Mouse (Mus musculus) ES-Bruce4 (cell line): ENCODE data around the gene Akna. TPM values are rescaled to one million over a fixed set of nuclear protein-coding genes. Genes with fewer than 3 reads are reported as not detected.

Experiments
- H3K27ac ChIP-seq: 2 replicates; pipeline ENCODE4 v1.5.1; 2012; ENCODE audit warnings: low read length, inconsistent platforms; ENCODE audit not compliant: insufficient read depth
- H3K27me3 ChIP-seq: 2 replicates; pipeline ENCODE4 v1.6.1; 2012; ENCODE audit warnings: mild to moderate bottlenecking, low read length, inconsistent platforms; ENCODE audit not compliant: control insufficient read depth, poor library complexity, insufficient read depth, severe bottlenecking
- H3K36me3 ChIP-seq: 2 replicates; pipeline ENCODE4 v1.6.1; 2012; ENCODE audit warnings: inconsistent platforms, mild to moderate bottlenecking, low read length, moderate library complexity; ENCODE audit not compliant: control insufficient read depth, poor library complexity, insufficient read depth, severe bottlenecking
- H3K4me1 ChIP-seq: one replicate; pipeline ENCODE4 v1.8.1; 2011; ENCODE audit warnings: low read length; ENCODE audit not compliant: control insufficient read depth, insufficient read depth
- H3K4me3 ChIP-seq: 2 replicates; pipeline ENCODE4 v1.5.1; 2011; ENCODE audit warnings: low read depth, mild to moderate bottlenecking, low read length
- H3K9ac ChIP-seq: 2 replicates; pipeline ENCODE4 v1.6.1; 2012; ENCODE audit warnings: low read depth, mild to moderate bottlenecking, inconsistent platforms; ENCODE audit not compliant: poor library complexity, severe bottlenecking
- H3K9me3 ChIP-seq: replicated peaks from 2 replicates; pipeline ENCODE4 v1.6.1; 2012; ENCODE audit warnings: mild to moderate bottlenecking, low read length, inconsistent platforms; ENCODE audit not compliant: control insufficient read depth, poor library complexity, insufficient read depth, severe bottlenecking
- CTCF ChIP-seq: IDR thresholded peaks from one replicate; pipeline ENCODE4 v1.8.1; 2011; ENCODE audit warnings: low read depth, low read length
- EP300 ChIP-seq: IDR thresholded peaks from 2 replicates; pipeline ENCODE4 v1.6.1; 2011; ENCODE audit warnings: low read depth, low read length; ENCODE audit not compliant: insufficient read depth
- POLR2A ChIP-seq: IDR thresholded peaks from one replicate; pipeline ENCODE4 v1.8.1; 2011; ENCODE audit warnings: low read length; ENCODE audit not compliant: insufficient read depth
- polyA plus RNA-seq: library from polyadenylated mRNA; stranded (reverse); fragments of >200 nt; gene quantifications from 2 replicates; pipeline ENCODE4 v1.2.4, GENCODE M21; 2011; ENCODE audit warnings: low read depth; ENCODE audit not compliant: missing spikeins, insufficient read depth, insufficient read length

Gene Akna
- polyA plus RNA-seq, 1 experiment = 4.0 TPM

DNA sequence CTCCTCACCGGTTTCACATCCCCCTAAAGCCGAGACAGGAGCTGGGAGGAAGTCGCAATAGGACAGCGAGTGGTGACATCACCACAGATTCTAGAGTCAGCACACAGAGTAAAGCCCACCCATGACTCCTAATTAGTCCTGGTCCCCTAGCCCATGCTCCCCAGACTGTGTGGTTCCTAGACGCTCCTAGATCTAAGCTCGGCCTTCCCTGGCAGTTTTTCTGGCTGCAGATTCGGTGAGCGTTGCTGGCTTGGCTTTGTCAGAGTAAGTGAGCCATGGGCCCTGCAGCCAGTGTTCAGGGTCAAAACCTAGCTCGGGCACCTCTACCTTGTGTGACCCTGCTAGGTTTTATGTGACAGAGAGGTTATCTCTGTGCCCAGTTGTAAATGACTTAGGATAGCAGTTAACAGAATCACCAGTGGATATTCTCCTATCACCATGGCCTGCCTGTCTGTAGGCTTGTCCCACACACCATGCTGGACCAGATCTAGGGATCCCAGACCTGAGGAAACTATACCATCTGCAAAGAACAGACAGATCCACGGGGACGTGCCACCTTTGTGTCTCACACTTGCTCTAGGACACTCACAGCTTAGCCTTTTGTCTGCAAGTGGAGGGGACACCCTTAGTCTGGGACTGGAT is 13.1 kb downstream of the Akna start:
- Histone ChIP-seq H3K36me3 (no peaks in the 10 kb centered on the region), H3K4me1 (peaks cover 3% of the 10 kb centered on the region), H3K9me3 (no peaks in the 10 kb centered on the region), H3K27me3 (no peaks in the 10 kb centered on the region), H3K4me3 (no peak overlapping the region), H3K9ac (no peak overlapping the region), H3K27ac (no peak overlapping the region)
- no peak for TF ChIP-seq EP300
- TF ChIP-seq POLR2A = no peak
- no peak for TF ChIP-seq CTCF

DNA sequence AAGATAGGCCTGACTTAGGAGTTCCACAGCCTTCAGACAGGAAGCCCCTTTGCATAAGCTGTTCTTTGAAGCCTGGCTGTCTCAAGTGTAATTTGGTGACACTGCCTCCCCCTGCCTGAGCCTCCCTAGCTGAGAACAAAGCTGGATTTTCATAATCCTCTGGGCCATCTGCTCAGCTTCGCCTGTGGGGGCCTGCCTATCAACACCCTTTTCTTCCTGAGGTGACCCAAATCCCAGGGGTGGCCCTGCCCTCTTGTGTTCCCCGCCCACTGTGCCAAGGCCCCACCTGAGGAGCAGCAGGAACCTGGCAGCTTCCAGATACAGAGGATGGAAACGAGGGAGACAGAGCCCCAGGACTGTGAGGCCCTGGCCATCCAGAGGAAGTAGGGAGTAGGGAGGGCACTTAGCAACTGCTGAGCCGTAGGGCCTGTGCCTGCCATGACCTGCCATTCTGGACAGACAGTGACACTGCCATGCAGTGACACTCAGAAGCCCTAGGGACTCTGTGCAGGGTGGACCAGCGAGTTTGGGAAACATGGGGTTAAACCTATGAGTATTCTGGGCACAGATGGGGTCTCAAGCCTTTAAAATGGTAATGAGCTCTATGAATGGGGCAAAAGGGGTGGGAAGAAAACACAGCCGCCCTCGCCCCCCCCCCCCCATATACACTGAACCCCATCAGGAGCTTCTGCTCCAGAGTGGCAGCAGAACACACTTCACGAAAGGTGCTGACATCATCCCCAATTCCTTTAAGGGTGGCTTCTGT is 13.8 kb downstream of the Akna start:
- Histone ChIP-seq H3K4me1 (peaks cover 3% of the 10 kb centered on the region), H3K4me3 (no peak overlapping the region)

GRCm38 (mm10) chr4:63388029-63388428 is 15.1 kb downstream of the Akna start:
- no peaks in the 10 kb centered on the region for H3K36me3 ChIP-seq
- no peak overlapping the region for H3K4me3 ChIP-seq
- TF ChIP-seq POLR2A = no peak
- TF ChIP-seq CTCF = no peak
- no peak for TF ChIP-seq EP300
- H3K27ac ChIP-seq = no peak overlapping the region
- H3K9me3 ChIP-seq = no peaks in the 10 kb centered on the region
- H3K4me1 ChIP-seq = peaks cover 3% of the 10 kb centered on the region
- H3K27me3 ChIP-seq = no peaks in the 10 kb centered on the region
- H3K9ac ChIP-seq = no peak overlapping the region

More for the DNA sequence above, 13.8 kb downstream of the Akna start:
- no peak for TF ChIP-seq EP300
- TF ChIP-seq POLR2A = no peak
- TF ChIP-seq CTCF = no peak
- Histone ChIP-seq H3K9ac (no peak overlapping the region), H3K36me3 (no peaks in the 10 kb centered on the region), H3K9me3 (no peaks in the 10 kb centered on the region), H3K27ac (no peak overlapping the region), H3K27me3 (no peaks in the 10 kb centered on the region)

GRCm38 (mm10) chr4:63385784-63386183 is 17.4 kb downstream of the Akna start:
- Histone ChIP-seq H3K4me3 (no peak overlapping the region), H3K9ac (no peak overlapping the region), H3K9me3 (no peaks in the 10 kb centered on the region), H3K36me3 (no peaks in the 10 kb centered on the region), H3K27me3 (no peaks in the 10 kb centered on the region), H3K27ac (no peak overlapping the region), H3K4me1 (peaks cover 1% of the 10 kb centered on the region)
- TF ChIP-seq EP300 = no peak
- TF ChIP-seq CTCF = no peak
- no peak for TF ChIP-seq POLR2A

DNA sequence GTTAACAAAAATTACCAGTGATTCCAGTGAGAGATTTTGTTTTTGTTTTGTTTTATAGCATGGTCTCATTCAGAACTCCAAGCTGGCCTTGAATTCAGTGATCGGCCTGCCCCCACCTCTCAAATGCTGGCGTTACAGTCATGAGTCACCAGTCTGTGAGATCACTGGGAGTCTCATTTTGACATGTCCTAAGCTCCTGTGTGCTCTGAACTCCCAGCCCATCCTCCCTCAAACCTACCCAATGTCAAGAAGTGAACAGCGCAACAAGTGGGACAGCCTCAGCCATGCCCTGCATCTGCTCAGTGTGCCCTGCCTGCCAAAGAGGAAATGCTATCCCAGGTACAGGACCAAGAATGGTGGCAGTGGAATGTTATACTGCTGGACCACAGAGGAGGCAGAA is 17.9 kb downstream of the Akna start:
- Histone ChIP-seq H3K9ac (no peak overlapping the region), H3K9me3 (no peaks in the 10 kb centered on the region), H3K4me3 (no peak overlapping the region), H3K27ac (no peak overlapping the region), H3K36me3 (no peaks in the 10 kb centered on the region), H3K27me3 (no peaks in the 10 kb centered on the region), H3K4me1 (peaks cover 1% of the 10 kb centered on the region)
- TF ChIP-seq CTCF (no peak), EP300 (no peak), POLR2A (no peak)

- Histone ChIP-seq H3K36me3 (no peaks in the 10 kb centered on the region), H3K4me1 (peaks cover under 1% of the 10 kb centered on the region), H3K27me3 (no peaks in the 10 kb centered on the region), H3K9ac (no peak overlapping the region), H3K4me3 (no peak overlapping the region), H3K9me3 (no peaks in the 10 kb centered on the region), H3K27ac (no peak overlapping the region)
- TF ChIP-seq EP300 (no peak), POLR2A (no peak), CTCF (no peak)
Observed at GRCm38 (mm10) chr4:63384262-63384661, 18.9 kb downstream of the Akna start.
